Comparison of ENCODE assay signal across 8 mouse cellular contexts in the genomic region with DNA sequence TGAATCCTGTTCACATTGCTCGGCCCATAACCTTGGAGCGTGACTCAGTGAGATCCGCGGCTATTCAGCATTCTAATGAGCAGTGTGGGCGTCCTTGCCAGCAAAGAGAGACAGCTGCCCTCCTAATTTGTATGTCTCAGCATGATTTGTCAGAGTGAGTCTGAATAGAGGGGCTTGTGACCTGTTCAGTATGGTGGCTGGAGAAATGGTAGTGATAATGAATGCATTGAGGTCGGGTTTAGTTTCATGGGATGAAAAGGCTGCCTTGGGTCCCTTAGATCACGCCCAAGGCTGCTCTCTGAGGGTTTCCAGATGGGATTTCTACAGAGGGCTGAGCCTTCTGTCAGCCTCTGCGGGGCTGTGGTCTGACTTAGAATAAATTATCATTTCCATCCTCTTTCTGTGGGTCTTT.
A peak's percentile ranks its signal among the peaks of the same experiment; 100 is the strongest.
DNase-seq lines count a peak whose midpoint lies in the region; ATAC-seq and TF ChIP-seq lines count a peak whose summit lies in the region.

No protein-coding gene starts in this region.

- peak; percentile 23 for ATAC-seq in lung, embryonic 14.5 days (ENCODE audit: insufficient read depth)
- ATAC-seq in embryonic facial prominence, embryonic 11.5 days (replicated peaks; ENCODE audit: insufficient number of reproducible peaks, low FRiP score, low TSS enrichment, low read depth), result peak; percentile 70
- ATAC-seq in limb, embryonic 14.5 days (ENCODE audit: low FRiP score, low read depth), result peak; percentile 25; the same call in 1 of the 2 replicates

- peaks cover 9% of the 10 kb centered on the region; the same call in 1 of the 2 replicates for H3K36me3 ChIP-seq in lung, embryonic 14.5 days (ENCODE audit: insufficient read depth)
- H3K36me3 ChIP-seq in embryonic facial prominence, embryonic 11.5 days (replicated peaks; ENCODE audit: control insufficient read depth, insufficient read depth, low read depth, low read length), result no peaks in the 10 kb centered on the region; the same call in 1 of the 2 replicates
- H3K36me3 ChIP-seq in limb, embryonic 14.5 days (ENCODE audit: control insufficient read depth, insufficient read depth, low read length), result peaks cover 20% of the 10 kb centered on the region

- no peaks in the 10 kb centered on the region for H3K27me3 ChIP-seq in lung, embryonic 14.5 days (ENCODE audit: insufficient read depth, low read length)
- H3K27me3 ChIP-seq in embryonic facial prominence, embryonic 11.5 days (ENCODE audit: control insufficient read depth, insufficient read depth, low read length), result no peaks in the 10 kb centered on the region
- no peaks in the 10 kb centered on the region for H3K27me3 ChIP-seq in limb, embryonic 14.5 days (ENCODE audit: control insufficient read depth, insufficient read depth, low read length)

- intact Hi-C loops in heart, postnatal 14 days (cut with DNase I), result no loop called here

- no peaks in the 10 kb centered on the region for H3K9me3 ChIP-seq in lung, embryonic 14.5 days (ENCODE audit: low read depth, low read length)
- H3K9me3 ChIP-seq in embryonic facial prominence, embryonic 11.5 days (replicated peaks; ENCODE audit: control insufficient read depth, low read length), result no peaks in the 10 kb centered on the region
- no peaks in the 10 kb centered on the region for H3K9me3 ChIP-seq in limb, embryonic 14.5 days (ENCODE audit: control insufficient read depth, low read length)

- WGBS in lung, embryonic 14.5 days, result 19% methylated on average over 8 of the region's 8 CpGs
- 15% methylated on average over 8 of the region's 8 CpGs for WGBS in embryonic facial prominence, embryonic 11.5 days
- 26% methylated on average over 8 of the region's 8 CpGs for WGBS in limb, embryonic 14.5 days

- no peak overlapping the region for H3K27ac ChIP-seq in lung, embryonic 14.5 days (ENCODE audit: low read depth)
- peak overlapping the region; percentile 41; the same call in 1 of the 2 replicates for H3K27ac ChIP-seq in embryonic facial prominence, embryonic 11.5 days (replicated peaks; ENCODE audit: low read depth, low read length)
- 0 out of 2 replicates have a peak overlapping the region, but pooled peaks have one; percentile 19 for H3K27ac ChIP-seq in limb, embryonic 14.5 days (replicated peaks; ENCODE audit: low read depth, low read length)

- DNase-seq in lung, embryonic 14.5 days, result peak; percentile 76
- no peak for DNase-seq in lung, postnatal 14 days
- peak; percentile 75 for DNase-seq in embryonic facial prominence, embryonic 11.5 days (ENCODE audit: low spot score)
- DNase-seq in limb, embryonic 14.5 days (ENCODE audit: low spot score), result peak; percentile 20
- peak; percentile 35 for DNase-seq in right cerebral cortex, postnatal 25 days
- no peak for DNase-seq in heart, postnatal 14 days
- DNase-seq in kidney, adult 18-20 months, result no peak
- DNase-seq in frontal cortex, postnatal 25 days (ENCODE audit: low spot score in 2 of 2), result no peak

- TF ChIP-seq CTCF in lung, embryonic 14.5 days (IDR thresholded peaks at IDR 0.05; ENCODE audit: low read depth), result no peak

- H3K4me3 ChIP-seq in lung, embryonic 14.5 days (ENCODE audit: low read depth, low read length), result no peak overlapping the region
- no peak overlapping the region for H3K4me3 ChIP-seq in embryonic facial prominence, embryonic 11.5 days (ENCODE audit: low read depth, low read length)
- H3K4me3 ChIP-seq in limb, embryonic 14.5 days (replicated peaks; ENCODE audit: low read length), result no peak overlapping the region

- no peak overlapping the region for H3K9ac ChIP-seq in lung, embryonic 14.5 days
- no peak overlapping the region for H3K9ac ChIP-seq in embryonic facial prominence, embryonic 11.5 days (replicated peaks; ENCODE audit: low read length)
- no peak overlapping the region for H3K9ac ChIP-seq in limb, embryonic 14.5 days (ENCODE audit: low read depth, low read length, severe bottlenecking)

- H3K4me1 ChIP-seq in lung, embryonic 14.5 days (ENCODE audit: insufficient read depth), result peaks cover 9% of the 10 kb centered on the region
- peaks cover 8% of the 10 kb centered on the region for H3K4me1 ChIP-seq in embryonic facial prominence, embryonic 11.5 days (ENCODE audit: control insufficient read depth, insufficient read depth, low read length)
- peaks cover 14% of the 10 kb centered on the region; the same call in 1 of the 2 replicates for H3K4me1 ChIP-seq in limb, embryonic 14.5 days (ENCODE audit: control insufficient read depth, insufficient read depth, low read length)

- TF ChIP-seq POLR2A in limb, embryonic 14.5 days (IDR thresholded peaks at IDR 0.05; ENCODE audit: borderline replicate concordance, extremely low read depth, insufficient read depth, insufficient read length), result no peak

- H3K4me2 ChIP-seq in lung, embryonic 14.5 days, result peak overlapping the region; percentile 3; the same call in 1 of the 2 replicates
- no peak overlapping the region; the same call in 1 of the 2 replicates for H3K4me2 ChIP-seq in embryonic facial prominence, embryonic 11.5 days (ENCODE audit: low read depth, low read length)
- no peak overlapping the region for H3K4me2 ChIP-seq in limb, embryonic 14.5 days (replicated peaks; ENCODE audit: low read depth, low read length, severe bottlenecking)

Comparison
In these comparisons a context has a peak if more than half of its experiments do, and no peak if none do; other contexts are left out.
1. DNase-seq: peak in lung, embryonic 14.5 days (single experiment), embryonic facial prominence, embryonic 11.5 days (single experiment), limb, embryonic 14.5 days (single experiment) and right cerebral cortex, postnatal 25 days (single experiment); none in lung, postnatal 14 days (single experiment), heart, postnatal 14 days (0 of 2), kidney, adult 18-20 months (single experiment) and frontal cortex, postnatal 25 days (0 of 2).
2. Peak in every context shown above with its lines, with median percentiles within 50 percentile points of each other: ATAC-seq.